Mouse (Mus musculus) 3134 (cell line): ENCODE data around the gene 9930104L06Rik.

Experiments used
- DNase-seq: peaks from one replicate; pipeline ENCODE4 v3.0.0-alpha.2; 2011; ENCODE audit warnings: low spot score; ENCODE audit not compliant: insufficient read length; ENCODE audit errors: extremely low read depth

The 9930104L06Rik gene

DNA sequence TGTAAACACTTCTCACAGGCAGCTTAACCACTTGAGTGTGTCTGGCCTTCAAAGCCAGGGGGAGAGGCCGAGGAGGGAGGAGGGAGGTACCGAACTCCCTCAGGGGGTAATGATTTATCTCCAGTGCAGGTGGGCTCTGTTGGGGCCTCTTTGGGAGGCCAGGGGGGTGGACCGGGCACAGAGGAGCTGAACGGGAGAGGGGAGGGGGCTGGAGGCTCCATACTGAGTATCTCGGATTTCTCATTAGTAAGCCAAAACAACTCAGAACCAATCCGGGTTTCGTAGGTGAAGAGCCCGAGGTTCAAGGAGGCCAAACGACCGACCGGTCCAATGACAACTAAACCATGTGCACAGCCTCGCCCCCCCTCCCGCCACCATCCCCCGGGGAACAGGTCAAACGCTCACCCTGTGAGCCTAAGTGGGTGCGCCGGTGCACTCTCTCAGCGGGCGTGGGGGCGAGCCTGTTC lies 53.0 kb downstream of the 9930104L06Rik start:
- no peak for DNase-seq

DNA sequence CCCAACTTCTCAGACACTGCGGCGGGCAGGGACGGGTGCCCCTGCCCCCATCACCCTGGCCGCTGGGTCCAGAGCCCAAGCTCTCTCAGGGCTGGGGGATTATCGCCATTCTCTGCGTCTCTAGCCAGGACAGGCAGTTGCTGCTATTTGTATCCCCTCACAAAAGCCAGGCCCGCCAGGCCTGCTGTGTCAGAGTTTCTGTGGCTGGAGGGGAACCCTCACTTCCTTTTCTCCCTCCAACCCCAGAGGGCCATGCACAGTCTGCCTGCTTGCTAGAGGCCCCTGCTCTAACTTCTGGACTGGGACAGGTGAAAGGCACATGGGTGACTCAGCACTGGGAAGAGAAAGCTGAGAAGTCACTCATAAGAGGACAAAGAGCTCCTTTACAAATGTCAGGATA lies 53.5 kb downstream of the 9930104L06Rik start:
- DNase-seq = no peak
